Mouse (Mus musculus) layer of hippocampus, adult 2 months (tissue): ENCODE data around the gene Col13a1. TPM values are rescaled to one million over a fixed set of nuclear protein-coding genes. Genes with fewer than 3 reads are reported as not detected.
A peak's percentile ranks its signal among the peaks of the same experiment; 100 is the strongest.

ENCODE experiments used
- DNase-seq, 2 experiments: peaks; one replicate each; pipeline ENCODE4 v3.0.0; 2022; ENCODE audit warnings: low spot score in 2 of 2
- H3K27ac ChIP-seq: fragments of 200-600 bp; 2 replicates; pipeline ENCODE4 v1.8.1; 2022
- H3K4me3 ChIP-seq: fragments of 200-600 bp; 2 replicates; pipeline ENCODE4 v1.8.1; 2022; ENCODE audit warnings: mild to moderate bottlenecking
- CTCF ChIP-seq: fragments of 200-600 bp; conservative IDR thresholded peaks from 2 replicates; pipeline ENCODE4 v1.8.1; 2022; ENCODE audit warnings: antibody characterized with exemption, mild to moderate bottlenecking, moderate library complexity
- long read RNA-seq, 2 experiments: library from polyadenylated mRNA; stranded (forward); transcript quantifications; one replicate each; pipeline ENCODE4 v2.0.0; 2021; ENCODE audit warnings: borderline mapping rate in 2 of 2
- total RNA-seq, 2 experiments: library from RNA; stranded (reverse); gene quantifications; 2 replicates each; pipeline ENCODE4 v1.2.3; 2021

The Col13a1 gene
- 1 to 10 TPM; 1.1 to 1.5 TPM for total RNA-seq
- long read RNA-seq, experiment 1, partial matches to known transcripts, result 2 of 3 reads
- long read RNA-seq, experiment 1, other reads (novel, unspliced or antisense), result 1 of 3 reads
- long read RNA-seq, experiment 2, result 0 reads

DNA sequence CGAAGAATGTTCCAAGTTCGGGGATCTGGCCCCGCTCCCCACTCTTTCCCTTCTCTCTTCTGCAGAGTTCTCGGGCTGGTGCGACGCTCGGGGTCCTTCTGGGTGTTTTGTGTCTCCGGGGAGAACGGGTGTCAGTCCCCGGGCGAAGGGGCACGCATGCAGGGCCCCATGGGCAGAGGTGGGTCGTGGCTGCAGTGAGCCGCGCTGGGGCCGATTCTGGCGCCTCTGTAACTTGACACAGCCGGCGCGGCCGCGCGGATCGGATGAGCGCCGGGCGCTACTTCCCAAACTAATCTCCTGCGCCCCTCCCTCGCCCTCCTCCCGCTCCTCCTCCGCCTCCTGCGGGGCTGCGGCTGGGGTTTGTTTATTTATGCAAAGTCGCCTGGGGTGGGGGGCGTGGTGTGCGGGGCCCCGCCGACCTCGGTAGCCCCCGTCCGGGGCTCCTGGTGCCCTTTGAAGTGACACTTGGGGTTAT is at the start of gene Col13a1:
Col13a1 (minus strand) TSS at position 243 of the 475 bp plus-strand sequence.
- H3K27ac ChIP-seq, result no peak within 1 kb of the TSS
- no peak for DNase-seq
- no peak for TF ChIP-seq CTCF
- H3K4me3 ChIP-seq, result peak within 1 kb of the TSS; percentile 50

DNA sequence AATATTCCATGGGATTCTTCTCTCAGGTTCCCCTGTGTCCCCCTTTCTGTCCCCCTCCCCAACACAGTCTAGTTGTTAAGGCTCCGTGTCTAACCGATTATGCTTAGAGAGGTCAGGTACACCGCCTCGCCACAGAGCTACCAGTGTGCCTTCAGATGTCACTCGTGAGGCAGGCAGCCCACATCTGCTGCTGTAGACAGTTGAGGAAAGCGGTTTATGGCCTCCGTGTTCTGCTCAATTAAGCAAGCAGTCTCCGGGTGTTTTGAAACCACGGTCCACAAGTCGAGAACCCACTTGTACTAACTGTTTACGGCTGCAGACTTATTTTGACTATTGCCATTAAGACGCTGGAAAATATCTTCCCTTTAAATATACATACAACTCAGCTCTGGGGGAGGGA is 48.8 kb upstream of the Col13a1 start:
- Histone ChIP-seq H3K27ac (no peak overlapping the region), H3K4me3 (no peak overlapping the region)
- no peak for DNase-seq
- TF ChIP-seq CTCF, result no peak

DNA sequence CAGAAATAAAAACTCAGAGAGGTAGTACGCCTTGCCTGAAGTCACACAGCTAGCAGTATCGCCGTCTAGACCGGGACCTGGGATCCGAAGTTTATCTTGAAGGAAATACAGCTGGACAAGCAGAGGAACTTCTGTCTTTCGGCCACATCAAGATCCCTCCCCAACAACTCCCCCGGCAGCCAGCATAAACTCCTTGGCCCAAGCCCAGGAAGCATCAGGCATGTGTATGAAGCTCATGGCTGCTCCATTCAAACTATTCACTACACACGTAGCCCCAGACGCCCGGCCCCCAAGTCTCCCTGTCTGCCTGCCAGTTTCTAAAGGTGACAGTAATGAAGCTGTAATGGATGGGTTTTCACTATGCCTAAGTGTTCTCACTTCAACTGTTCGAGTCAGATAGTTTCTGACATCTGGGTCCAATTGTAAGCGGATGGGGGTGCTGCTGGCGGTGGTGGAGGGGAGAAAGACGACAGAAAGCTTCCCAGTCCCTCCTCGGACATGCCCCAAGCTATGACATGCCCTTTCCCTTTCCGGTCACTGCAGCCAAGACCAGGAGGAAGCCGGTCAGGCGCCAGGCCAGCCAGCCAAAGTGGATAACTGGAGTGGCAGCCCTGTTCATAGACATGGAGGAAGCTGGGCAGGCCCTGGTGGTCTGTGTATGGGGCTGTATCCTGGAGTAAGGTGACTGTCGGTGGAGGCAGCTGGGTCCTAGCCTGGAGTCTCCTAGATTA is 45.1 kb upstream of the Col13a1 start:
- no peak for DNase-seq
- TF ChIP-seq CTCF, result no peak
- Histone ChIP-seq H3K4me3 (no peak overlapping the region), H3K27ac (no peak overlapping the region)

DNA sequence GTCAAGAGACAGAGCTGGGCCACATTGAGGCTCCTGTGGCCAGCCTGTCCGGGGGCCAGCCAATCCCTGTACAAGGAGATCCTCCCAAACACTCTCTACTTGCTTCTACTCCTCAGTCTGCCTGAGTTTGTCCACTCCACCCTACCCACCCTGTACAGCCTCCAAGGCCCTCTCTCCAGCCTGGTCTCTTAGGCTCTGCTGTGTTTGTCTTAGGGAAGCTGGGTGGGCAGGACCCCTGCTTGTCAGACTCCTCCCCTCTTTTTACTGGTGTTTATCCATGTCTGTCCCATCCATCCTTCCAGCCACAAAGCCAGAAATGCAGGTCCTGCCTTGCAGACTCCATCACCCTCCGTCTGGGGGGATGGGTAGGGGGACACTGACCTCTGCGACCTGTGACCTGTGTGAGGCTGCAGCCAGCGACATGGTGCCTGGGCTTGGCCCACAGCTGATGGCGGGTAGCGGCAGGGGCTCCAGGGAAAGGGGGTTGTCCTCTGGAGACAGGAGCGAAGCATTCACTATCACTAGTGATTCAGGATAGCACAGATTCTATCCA is 41.2 kb upstream of the Col13a1 start:
- no peak for DNase-seq
- Histone ChIP-seq H3K4me3 (no peak overlapping the region), H3K27ac (no peak overlapping the region)
- TF ChIP-seq CTCF, result no peak

DNA sequence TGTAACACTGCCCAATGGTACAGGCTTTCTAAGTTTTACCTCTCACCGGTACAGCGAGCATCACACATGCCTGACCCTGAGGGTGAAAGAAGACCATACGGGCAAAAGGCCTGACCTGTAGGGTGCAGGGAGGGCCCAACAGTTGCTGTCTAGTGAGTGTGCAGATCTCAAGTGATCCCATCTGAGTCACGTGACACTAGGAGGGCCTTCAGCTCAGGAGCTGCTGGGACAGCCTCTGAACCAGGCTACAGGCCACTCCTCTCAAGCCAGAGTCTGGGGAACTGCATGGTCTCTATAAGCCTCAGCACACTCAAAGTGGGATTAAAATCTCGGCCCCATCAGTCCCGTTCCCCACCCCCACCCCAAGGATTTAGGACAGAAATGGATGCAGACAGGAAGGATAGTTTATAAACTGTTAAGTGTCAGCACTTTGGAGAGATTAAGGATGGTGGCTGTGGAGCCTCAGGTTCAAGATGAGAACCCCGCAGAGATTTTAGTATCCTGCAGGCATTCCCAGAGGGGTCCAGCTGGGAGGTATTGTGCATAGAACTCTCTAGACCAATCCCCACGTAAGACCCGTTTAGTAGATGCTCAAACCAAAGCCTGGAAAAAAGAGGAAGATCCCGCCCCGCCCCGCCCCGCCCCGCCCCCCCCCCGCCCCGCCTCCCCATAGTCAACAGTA is 40.6 kb upstream of the Col13a1 start:
- Histone ChIP-seq H3K27ac (no peak overlapping the region), H3K4me3 (no peak overlapping the region)
- DNase-seq, result no peak
- no peak for TF ChIP-seq CTCF

DNA sequence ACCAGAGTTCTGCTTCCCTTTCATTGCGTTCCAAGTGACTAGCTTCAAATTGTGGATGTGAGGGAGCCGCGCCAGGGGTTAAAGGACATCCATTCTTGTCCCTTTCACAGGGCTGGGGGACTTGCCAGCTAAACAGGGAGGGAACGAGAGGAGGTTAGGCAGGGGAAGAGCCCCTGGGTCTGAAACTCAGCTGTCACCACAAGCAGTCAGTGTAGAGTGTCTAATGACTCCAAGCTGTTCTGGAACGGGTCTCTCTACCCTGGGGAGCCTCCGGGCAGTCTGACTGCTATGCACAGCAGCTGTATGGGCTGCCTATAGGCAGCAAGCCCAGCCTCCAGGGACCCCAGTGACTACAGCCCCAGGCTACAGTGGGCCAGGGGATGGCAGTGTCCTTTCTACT is 38.0 kb upstream of the Col13a1 start:
- no peak for DNase-seq
- H3K27ac ChIP-seq, result no peak overlapping the region
- TF ChIP-seq CTCF, result no peak
- no peak overlapping the region for H3K4me3 ChIP-seq

DNA sequence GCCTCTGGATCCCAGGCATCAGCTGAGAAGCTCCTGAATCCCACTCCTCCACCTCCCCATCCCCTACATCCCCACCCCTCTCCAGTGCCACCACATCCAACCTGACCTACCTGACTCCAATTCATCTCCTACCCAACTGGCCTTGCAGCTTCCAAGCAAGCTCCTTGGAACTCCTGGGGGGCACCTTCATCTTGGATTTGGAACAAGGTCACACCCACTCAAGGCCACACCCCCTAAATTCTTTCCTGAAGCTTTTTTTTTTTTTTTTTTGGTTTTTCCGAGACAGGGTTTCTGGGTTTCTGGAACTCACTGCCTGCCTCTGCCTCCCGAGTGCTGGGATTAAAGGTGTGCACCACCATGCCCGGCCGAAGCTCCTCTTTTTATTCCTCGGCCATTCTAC is 34.3 kb upstream of the Col13a1 start:
- TF ChIP-seq CTCF, result no peak
- no peak for DNase-seq
- Histone ChIP-seq H3K27ac (no peak overlapping the region), H3K4me3 (no peak overlapping the region)

DNA sequence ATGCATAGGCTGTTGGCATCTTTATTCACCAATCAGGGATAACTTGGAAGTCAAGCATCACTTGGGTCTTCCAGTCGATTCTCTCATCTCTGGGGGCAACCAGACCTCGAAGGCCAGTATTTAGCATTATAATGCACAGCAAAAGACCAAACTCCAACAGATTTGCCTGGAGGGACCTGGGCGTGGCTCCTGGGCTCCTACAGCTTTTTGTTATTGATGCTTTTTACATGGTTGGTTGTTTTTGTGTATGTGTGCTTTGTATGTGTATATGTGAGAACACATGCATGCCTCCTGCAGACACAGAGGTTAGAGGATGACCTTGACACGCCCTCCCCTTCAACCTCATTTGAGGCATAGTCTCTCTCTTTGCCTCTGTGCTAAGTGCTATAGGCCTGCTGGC is 33.5 kb upstream of the Col13a1 start:
- DNase-seq, result no peak
- no peak for TF ChIP-seq CTCF
- H3K4me3 ChIP-seq, result no peak overlapping the region
- no peak overlapping the region for H3K27ac ChIP-seq

DNA sequence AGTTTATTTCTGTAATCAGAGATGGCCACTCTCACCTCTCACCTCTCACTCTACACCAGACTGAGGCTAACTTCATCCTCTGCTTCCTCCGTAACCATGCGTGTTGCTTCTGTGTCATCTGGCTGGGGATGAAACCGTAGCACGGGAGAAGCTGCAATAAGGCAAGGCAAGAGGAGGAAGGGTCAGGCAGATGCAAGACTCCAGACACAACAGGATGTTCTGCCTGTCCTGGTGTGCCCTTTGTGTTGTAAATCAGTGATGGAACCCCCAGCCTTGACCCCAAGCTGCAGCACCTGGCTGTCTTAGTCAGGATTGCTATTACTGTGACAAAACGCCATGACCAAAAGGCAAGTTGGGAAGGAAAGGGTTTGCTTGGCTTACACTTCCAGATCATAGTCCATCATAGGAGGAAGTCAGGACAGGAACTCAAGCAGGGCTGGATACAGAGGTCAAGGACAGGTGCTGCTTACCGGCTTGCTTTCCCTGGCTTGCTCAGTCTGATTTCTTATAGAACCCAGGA is 31.1 kb upstream of the Col13a1 start:
- TF ChIP-seq CTCF, result no peak
- no peak overlapping the region for H3K4me3 ChIP-seq
- no peak for DNase-seq
- H3K27ac ChIP-seq, result no peak overlapping the region

DNA sequence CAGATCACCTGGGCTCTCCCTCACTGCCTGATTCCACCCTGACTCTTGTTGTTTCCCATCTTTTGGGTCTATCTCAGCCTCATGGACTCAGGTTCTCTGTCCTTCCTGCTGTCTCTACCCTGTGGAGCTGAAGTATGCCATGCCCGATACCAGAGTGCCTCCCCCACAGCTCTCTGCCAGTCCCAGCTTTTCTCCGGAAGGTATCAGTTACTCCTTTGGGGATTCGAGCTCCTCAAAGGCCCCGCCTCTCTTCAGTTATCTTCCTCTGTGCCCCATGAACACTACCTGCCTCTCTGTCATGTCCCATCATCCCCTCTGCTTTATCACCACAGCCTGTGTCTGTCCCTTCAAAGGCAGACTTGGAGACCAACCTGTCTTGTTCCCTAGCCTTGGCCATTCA is 29.1 kb upstream of the Col13a1 start:
- Histone ChIP-seq H3K4me3 (no peak overlapping the region), H3K27ac (no peak overlapping the region)
- no peak for TF ChIP-seq CTCF
- no peak for DNase-seq

DNA sequence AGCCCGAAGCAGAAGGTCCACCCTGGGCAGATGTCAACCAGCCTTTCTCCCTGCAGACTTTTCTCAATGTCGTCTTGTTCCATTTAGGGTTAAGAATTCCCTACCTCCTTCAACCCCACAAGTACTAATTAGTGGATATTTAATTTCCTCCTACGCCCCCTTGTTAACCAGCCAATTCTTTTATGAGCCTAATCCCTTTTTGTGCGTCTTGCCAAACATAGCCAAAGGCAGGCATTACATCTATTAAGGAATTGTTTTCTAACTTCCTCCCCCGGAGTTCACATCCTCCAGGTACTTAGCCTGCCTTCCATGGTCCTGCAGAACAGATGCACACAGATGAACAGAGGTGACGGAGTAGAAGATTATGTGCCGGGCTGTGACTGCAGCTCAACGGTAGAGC is 27.5 kb upstream of the Col13a1 start:
- no peak overlapping the region for H3K27ac ChIP-seq
- DNase-seq, result no peak
- H3K4me3 ChIP-seq, result no peak overlapping the region
- TF ChIP-seq CTCF, result no peak

DNA sequence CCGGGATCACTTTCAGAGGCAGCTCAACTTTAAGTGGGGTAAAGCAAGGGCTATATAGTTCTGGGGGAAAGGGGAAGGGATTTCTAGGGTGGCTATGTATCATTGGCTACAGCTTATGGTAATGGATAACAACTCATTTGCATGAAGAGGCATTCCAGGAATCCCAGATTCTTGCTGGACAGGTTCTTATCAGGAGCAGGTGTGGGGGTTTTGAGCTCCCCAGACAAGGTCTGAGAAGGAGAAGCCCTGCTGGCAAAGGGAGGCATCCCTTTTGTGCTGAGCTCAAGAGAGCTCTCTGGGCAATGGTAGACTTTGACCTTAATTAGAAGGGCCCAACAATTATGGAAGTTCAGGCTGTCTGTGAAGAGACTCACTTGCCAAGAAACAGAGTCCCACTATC is 21.3 kb upstream of the Col13a1 start:
- DNase-seq, result no peak
- no peak for TF ChIP-seq CTCF
- Histone ChIP-seq H3K27ac (no peak overlapping the region), H3K4me3 (no peak overlapping the region)

DNA sequence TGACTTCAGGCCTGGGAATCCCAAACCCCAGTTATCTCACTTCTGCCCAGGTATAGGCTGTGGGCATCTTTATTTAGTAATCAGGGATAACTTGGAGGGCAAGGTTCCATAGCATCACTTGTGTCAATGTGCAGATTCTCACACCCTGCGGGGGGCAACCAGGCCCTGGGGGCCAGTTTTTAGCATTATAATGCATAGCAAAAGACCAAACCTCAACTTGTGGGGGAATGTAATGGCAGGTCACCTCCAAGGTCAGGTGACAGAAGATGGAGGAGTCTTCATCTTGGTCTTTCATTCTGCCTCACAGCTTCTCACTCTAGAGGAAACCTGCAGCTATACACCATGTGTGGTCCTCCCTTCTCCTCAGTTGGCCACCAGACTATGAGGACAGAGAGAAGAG is 20.9 kb upstream of the Col13a1 start:
- DNase-seq, result no peak
- no peak overlapping the region for H3K4me3 ChIP-seq
- TF ChIP-seq CTCF, result no peak
- no peak overlapping the region for H3K27ac ChIP-seq
